In genomic region chr9:56633449-56634225, GRCm38 (mm10) we compare ENCODE assay signal across 8 mouse cellular contexts.
DNase-seq lines count a peak whose midpoint lies in the region; ATAC-seq and TF ChIP-seq lines count a peak whose summit lies in the region.

No protein-coding gene starts in this region.

- H3K4me3 ChIP-seq in heart, adult 2 months, result no peak overlapping the region
- no peak overlapping the region for H3K4me3 ChIP-seq in C2C12 (ENCODE audit: insufficient read depth, poor library complexity, severe bottlenecking)
- H3K4me3 ChIP-seq in embryonic facial prominence, embryonic 13.5 days, result peak overlapping the region; percentile 71
- peak overlapping the region; percentile 71 for H3K4me3 ChIP-seq in limb, embryonic 13.5 days

- no peaks in the 10 kb centered on the region for H3K79me3 ChIP-seq in C2C12 (ENCODE audit: low read depth)

- H3K79me2 ChIP-seq in heart, adult 2 months (replicated peaks; ENCODE audit: control insufficient read depth, insufficient read depth, low read length), result no peaks in the 10 kb centered on the region
- no peaks in the 10 kb centered on the region for H3K79me2 ChIP-seq in C2C12 (ENCODE audit: control insufficient read depth, insufficient read depth)

- peak overlapping the region; percentile 96 for H3K4me2 ChIP-seq in embryonic facial prominence, embryonic 13.5 days
- H3K4me2 ChIP-seq in limb, embryonic 13.5 days (replicated peaks), result peak overlapping the region; percentile 99

- intact Hi-C loops in heart, adult 2 months (cut with DNase I), result loop anchor here (5.0 to 10.0 kb wide), 3 partner anchors 94 to 379 kb away; partner anchors contain the start of genes Hmg20a and Peak1
- intact Hi-C loops in heart, postnatal 14 days (cut with DNase I), result no loop called here

- H3K9ac ChIP-seq in heart, adult 2 months (ENCODE audit: low read depth, low read length), result no peak overlapping the region
- H3K9ac ChIP-seq in embryonic facial prominence, embryonic 13.5 days, result peak overlapping the region; percentile 79
- no peak overlapping the region for H3K9ac ChIP-seq in limb, embryonic 13.5 days

- H3K36me3 ChIP-seq in heart, adult 2 months (ENCODE audit: control insufficient read depth, insufficient read depth, low read length), result no peaks in the 10 kb centered on the region
- H3K36me3 ChIP-seq in C2C12 (ENCODE audit: control insufficient read depth, insufficient read depth), result no peaks in the 10 kb centered on the region
- H3K36me3 ChIP-seq in embryonic facial prominence, embryonic 13.5 days, result no peaks in the 10 kb centered on the region
- H3K36me3 ChIP-seq in limb, embryonic 13.5 days, result no peaks in the 10 kb centered on the region

- WGBS in heart, adult 2 months, result 54% methylated on average over 13 of the region's 13 CpGs
- 30% methylated on average over 13 of the region's 13 CpGs for WGBS in embryonic facial prominence, embryonic 13.5 days
- 32% methylated on average over 13 of the region's 13 CpGs for WGBS in limb, embryonic 13.5 days

- peak; percentile 43 for TF ChIP-seq CTCF in heart, adult 2 months (IDR thresholded peaks at IDR 0.05)
- peak; percentile 15 for TF ChIP-seq CTCF in C2C12 (IDR thresholded peaks at IDR 0.05; ENCODE audit: control insufficient read depth, insufficient read depth, insufficient read length)

- no peak for ATAC-seq in embryonic facial prominence, embryonic 13.5 days (ENCODE audit: insufficient number of reproducible peaks, insufficient read depth, low FRiP score, low TSS enrichment, low read depth)
- ATAC-seq in limb, embryonic 13.5 days (ENCODE audit: low FRiP score, low read depth), result no peak

- no peak overlapping the region for H3K27ac ChIP-seq in heart, adult 2 months
- no peak overlapping the region for H3K27ac ChIP-seq in embryonic facial prominence, embryonic 13.5 days
- no peak overlapping the region for H3K27ac ChIP-seq in limb, embryonic 13.5 days

- TF ChIP-seq POLR2A in heart, adult 2 months (IDR thresholded peaks at IDR 0.05; ENCODE audit: insufficient read depth, low read depth, low read length), result no peak

- H3K4me1 ChIP-seq in heart, adult 2 months (ENCODE audit: control insufficient read depth, insufficient read depth, low read length), result 0 out of 2 replicates have a peak, but pooled peaks cover 2% of the 10 kb centered on the region
- H3K4me1 ChIP-seq in embryonic facial prominence, embryonic 13.5 days, result peaks cover 44% of the 10 kb centered on the region
- peaks cover 29% of the 10 kb centered on the region for H3K4me1 ChIP-seq in limb, embryonic 13.5 days

- no peaks in the 10 kb centered on the region for H3K9me3 ChIP-seq in embryonic facial prominence, embryonic 13.5 days
- no peaks in the 10 kb centered on the region for H3K9me3 ChIP-seq in limb, embryonic 13.5 days

- H3ac ChIP-seq in C2C12 (ENCODE audit: control insufficient read depth, insufficient read length, low read depth), result no peak overlapping the region

- peaks cover 6% of the 10 kb centered on the region; the same call in 1 of the 2 replicates for H3K27me3 ChIP-seq in heart, adult 2 months (ENCODE audit: control insufficient read depth, insufficient read depth, low read length)
- peaks cover 47% of the 10 kb centered on the region for H3K27me3 ChIP-seq in C2C12 (ENCODE audit: control insufficient read depth, insufficient read depth, insufficient read length)
- H3K27me3 ChIP-seq in embryonic facial prominence, embryonic 13.5 days, result peaks cover 53% of the 10 kb centered on the region
- peaks cover 65% of the 10 kb centered on the region for H3K27me3 ChIP-seq in limb, embryonic 13.5 days

- DNase-seq in heart, adult 2 months, result no peak
- no peak for DNase-seq in heart, postnatal 14 days
- DNase-seq in frontal cortex, postnatal 25 days (ENCODE audit: low spot score in 2 of 2), result no peak
- no peak for DNase-seq in left cerebral cortex, adult 11 months (ENCODE audit: low spot score)
- no peak for DNase-seq in thymus, postnatal 36 days

- no peak for TF ChIP-seq EP300 in heart, adult 2 months (IDR thresholded peaks at IDR 0.05; ENCODE audit: insufficient read depth, low read depth, low read length)

TF ChIP-seq in C2C12, 6 proteins besides CTCF, POLR2A, EP300 and RAD21:
- no peak for TF ChIP-seq CEBPB (IDR thresholded peaks at IDR 0.05; ENCODE audit: low read depth)
- no peak for TF ChIP-seq MYOD1 (IDR thresholded peaks at IDR 0.05; ENCODE audit: control insufficient read depth, insufficient read length, low read depth)
- no peak for TF ChIP-seq MAX (IDR thresholded peaks at IDR 0.05)
- no peak for TF ChIP-seq USF1 (IDR thresholded peaks at IDR 0.05; ENCODE audit: low read depth)
- no peak for TF ChIP-seq MYOG (IDR thresholded peaks at IDR 0.05; ENCODE audit: control insufficient read depth, extremely low read depth, insufficient read length)
- no peak for TF ChIP-seq FOSL1 (IDR thresholded peaks at IDR 0.05; ENCODE audit: insufficient read depth, low read length, poor library complexity, severe bottlenecking)
TF ChIP-seq in C2C12: peak in this region for 0.

Comparison
In these comparisons a context has a peak if more than half of its experiments do, and no peak if none do; other contexts are left out.
1. H3K4me3 ChIP-seq: peak in embryonic facial prominence, embryonic 13.5 days (single experiment) and limb, embryonic 13.5 days (single experiment); none in heart, adult 2 months (single experiment) and C2C12 (single experiment).